In the genomic region with DNA sequence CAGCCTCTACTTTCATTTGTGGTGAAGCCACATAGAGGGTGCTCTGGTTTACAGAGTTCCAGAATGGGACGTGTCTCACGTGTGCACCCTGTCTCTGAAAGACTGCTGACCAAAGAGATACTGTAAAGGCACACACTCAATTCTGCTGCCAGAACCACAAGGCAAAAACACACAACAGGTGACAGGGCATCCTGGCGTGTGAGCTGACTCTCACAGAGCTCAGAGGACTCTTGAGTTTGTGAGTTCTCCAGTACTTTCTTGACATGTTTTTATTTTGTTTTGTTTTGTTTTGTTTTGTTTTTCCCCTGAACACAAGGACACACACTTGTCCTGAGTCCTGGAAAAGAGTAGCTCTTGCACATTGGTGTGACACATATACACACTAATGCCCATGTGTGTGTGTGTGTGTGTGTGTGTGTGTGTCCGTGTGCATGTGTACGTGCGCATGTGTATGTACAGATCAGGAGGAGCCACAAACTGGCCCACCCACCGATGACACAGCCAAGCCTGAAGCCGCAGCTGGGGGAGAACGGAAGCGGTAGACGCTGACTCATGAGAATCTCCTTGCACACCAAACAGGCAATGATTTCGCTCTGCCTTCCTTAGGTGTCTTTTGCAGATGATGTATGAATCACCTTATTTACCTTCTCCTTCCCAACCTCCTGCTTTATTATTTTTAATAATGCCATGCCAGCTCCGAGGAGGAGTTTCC, we compare ENCODE assay signal across 9 mouse cellular contexts.
DNase-seq lines count a peak whose midpoint lies in the region; TF ChIP-seq lines count a peak whose summit lies in the region.
"Had no signal": no experiment of that assay in that cellular context is flagged by ENCODE, and none has a peak within 500 bp of the region (broad histone marks: within the 10 kb centered on the region; RNA-seq: fewer than 3 reads in every experiment).

No protein-coding gene starts in this region.

- intact Hi-C loops in gastrocnemius, adult 2 months (cut with DNase I) = no loop called here
- intact Hi-C loops in gastrocnemius, postnatal 36 days (cut with DNase I) = no loop called here
- intact Hi-C loops in left cerebral cortex, postnatal 4 days (cut with DNase I) = no loop called here

- H3K27ac ChIP-seq in gastrocnemius, adult 2 months = peak overlapping the region; percentile 72
- H3K27ac ChIP-seq in forebrain, embryonic 10.5 days = no peak overlapping the region
- H3K27ac ChIP-seq: layer of hippocampus, adult 2 months had no signal

- DNase-seq in gastrocnemius, adult 2 months = no peak
- no peak for DNase-seq in gastrocnemius, postnatal 36 days
- DNase-seq in urinary bladder, adult 18-20 months (ENCODE audit: low spot score in 2 of 2) = peak; percentile 16 to 29
- no peak for DNase-seq in urinary bladder, adult 2 months (ENCODE audit: low spot score)
- peak; percentile 4 for DNase-seq in left cerebral cortex, postnatal 4 days
- peak; percentile 19 for DNase-seq in right cerebral cortex, postnatal 14 days
- no peak for DNase-seq in forebrain, embryonic 10.5 days (ENCODE audit: extremely low spot score, low spot score)
- no peak for DNase-seq in cerebellum, adult 9-10 months

- H3K27me3 ChIP-seq in forebrain, embryonic 10.5 days (ENCODE audit: poor library complexity, severe bottlenecking) = no peaks in the 10 kb centered on the region

- H3K4me3 ChIP-seq in gastrocnemius, adult 2 months = no peak overlapping the region
- H3K4me3 ChIP-seq in forebrain, embryonic 10.5 days = no peak overlapping the region
- H3K4me3 ChIP-seq: layer of hippocampus, adult 2 months had no signal

- TF ChIP-seq CTCF in gastrocnemius, adult 2 months (IDR thresholded peaks at IDR 0.05) = no peak

- H3K36me3 ChIP-seq in forebrain, embryonic 10.5 days (replicated peaks) = no peaks in the 10 kb centered on the region

- WGBS in forebrain, embryonic 10.5 days = 91% methylated on average over 13 of the region's 13 CpGs

- H3K9me3 ChIP-seq in forebrain, embryonic 10.5 days = no peaks in the 10 kb centered on the region

- H3K4me1 ChIP-seq in forebrain, embryonic 10.5 days = no peaks in the 10 kb centered on the region

Comparison
In these comparisons a context has a peak if more than half of its experiments do, and no peak if none do; other contexts are left out.
1. DNase-seq: peak in urinary bladder, adult 18-20 months (2 of 2), left cerebral cortex, postnatal 4 days (single experiment) and right cerebral cortex, postnatal 14 days (single experiment); none in gastrocnemius, adult 2 months (single experiment), gastrocnemius, postnatal 36 days (0 of 2), urinary bladder, adult 2 months (single experiment), forebrain, embryonic 10.5 days (single experiment) and cerebellum, adult 9-10 months (single experiment).